Mouse (Mus musculus): Measurements from ENCODE around the gene Snd1. TPM values are rescaled to one million over a fixed set of nuclear protein-coding genes. Genes with fewer than 3 reads are reported as not detected.

The Snd1 gene
- total RNA-seq, 1 experiment = 343 TPM

- peaks cover 7% of the 10 kb centered on the region for H3K36me3 ChIP-seq (ENCODE audit: control insufficient read depth, insufficient read depth, low read length, poor library complexity, severe bottlenecking)
- in situ Hi-C loops (cut with MboI; ENCODE audit: low sequenced_read_pairs in 2 of 2, unreplicated experiment in 2 of 2) = no loop called here
- no peak for TF ChIP-seq ZNF384 (IDR thresholded peaks at IDR 0.05; ENCODE audit: low read depth, low read length)
Measured at GRCm38 (mm10) chr6:28594759-28595158, 119.8 kb downstream of the Snd1 start.

DNA sequence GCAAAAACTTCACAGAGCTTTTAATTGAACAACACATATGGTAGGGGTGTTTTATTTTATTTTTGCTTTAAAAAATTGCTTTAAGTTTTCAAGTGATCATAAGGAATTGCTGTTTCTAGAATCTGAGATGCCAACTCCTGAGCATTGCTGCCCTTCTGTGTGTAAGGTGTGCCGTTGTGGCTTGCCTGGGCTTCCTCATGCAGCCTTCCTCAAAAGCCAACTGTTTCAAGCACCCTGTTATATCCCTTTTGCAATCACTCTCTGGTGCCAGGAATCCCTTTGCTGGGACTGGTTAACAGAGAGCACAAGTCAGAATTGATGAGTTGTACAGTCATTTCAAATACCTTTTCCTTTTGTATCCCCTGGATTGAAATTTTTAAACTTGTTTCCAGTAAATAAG is 120.3 kb downstream of the Snd1 start:
- Histone ChIP-seq H3K4me3 (ENCODE audit: insufficient read depth in 1 of 2, low read depth in 1 of 2, low read length in 2 of 2, poor library complexity in 1 of 2, severe bottlenecking in 1 of 2) (no peak overlapping the region), H3K4me1 (ENCODE audit: control insufficient read depth in 2 of 2, insufficient read depth in 2 of 2, low read length in 2 of 2, poor library complexity in 1 of 2) (peaks cover 0 to 9% of the 10 kb centered on the region in 2 experiments; a peak in 1 of 4 replicates), H3K36me3 (ENCODE audit: control insufficient read depth, insufficient read depth, low read length, poor library complexity, severe bottlenecking) (peaks cover 7% of the 10 kb centered on the region), H3K27ac (ENCODE audit: insufficient read depth, low read depth, low read length, poor library complexity, severe bottlenecking) (no peak overlapping the region), H3K9me3 (ENCODE audit: control insufficient read depth, insufficient read depth, low read depth, low read length) (no peaks in the 10 kb centered on the region), H3K9ac (ENCODE audit: insufficient read depth, low read depth, low read length, poor library complexity, severe bottlenecking) (no peak overlapping the region)
- in situ Hi-C loops (cut with MboI; ENCODE audit: low sequenced_read_pairs in 2 of 2, unreplicated experiment in 2 of 2) = no loop called here
- no peak for DNase-seq (ENCODE audit: low read depth, low spot score)
- TF ChIP-seq ZC3H11A (IDR thresholded peaks at IDR 0.05; ENCODE audit: borderline replicate concordance, low read depth, low read length) = no peak
- no peak for TF ChIP-seq ZNF384 (IDR thresholded peaks at IDR 0.05; ENCODE audit: low read depth, low read length)
- no peak for TF ChIP-seq CHD2 (IDR thresholded peaks at IDR 0.05; ENCODE audit: low read depth, low read length)
- TF ChIP-seq HCFC1 (IDR thresholded peaks at IDR 0.05; ENCODE audit: borderline replicate concordance, insufficient read depth, low read length) = no peak
- no peak for TF ChIP-seq MAFK (IDR thresholded peaks at IDR 0.05; ENCODE audit: insufficient read depth, low read depth, low read length)

More at GRCm38 (mm10) chr6:28594759-28595158, 119.8 kb downstream of the Snd1 start:
- no peak overlapping the region for H3K27ac ChIP-seq (ENCODE audit: insufficient read depth, low read depth, low read length, poor library complexity, severe bottlenecking)
- no peaks in the 10 kb centered on the region for H3K9me3 ChIP-seq (ENCODE audit: control insufficient read depth, insufficient read depth, low read depth, low read length)
- H3K9ac ChIP-seq (ENCODE audit: insufficient read depth, low read depth, low read length, poor library complexity, severe bottlenecking) = no peak overlapping the region
- peaks cover 0 to 9% of the 10 kb centered on the region in 2 experiments; a peak in 1 of 4 replicates for H3K4me1 ChIP-seq (ENCODE audit: control insufficient read depth in 2 of 2, insufficient read depth in 2 of 2, low read length in 2 of 2, poor library complexity in 1 of 2)
- no peak for DNase-seq (ENCODE audit: low read depth, low spot score)
- H3K4me3 ChIP-seq (ENCODE audit: insufficient read depth in 1 of 2, low read depth in 1 of 2, low read length in 2 of 2, poor library complexity in 1 of 2, severe bottlenecking in 1 of 2) = no peak overlapping the region

DNA sequence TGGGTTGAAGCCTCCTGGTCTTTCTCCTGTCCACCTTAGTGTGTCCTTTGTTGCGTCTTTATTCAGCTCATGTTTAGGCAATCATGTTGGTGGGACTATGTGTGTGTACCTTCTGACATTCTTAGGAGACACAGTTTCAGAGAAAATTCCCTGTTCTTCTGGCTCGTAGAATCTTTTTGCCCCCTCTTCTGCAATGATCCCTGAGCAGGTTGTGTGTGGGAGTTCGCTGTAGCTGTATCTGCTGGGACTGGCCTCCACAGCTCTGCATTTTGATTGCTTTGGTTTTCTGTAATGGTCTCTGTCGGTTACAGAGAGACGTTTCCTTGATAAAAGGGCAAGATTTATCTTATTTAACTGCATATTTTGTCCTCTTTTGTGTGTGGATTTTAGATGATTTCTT is 122.3 kb downstream of the Snd1 start:
- H3K36me3 ChIP-seq (ENCODE audit: control insufficient read depth, insufficient read depth, low read length, poor library complexity, severe bottlenecking) = no peaks in the 10 kb centered on the region; the same call in 1 of the 2 replicates
- no peak overlapping the region for H3K4me3 ChIP-seq (ENCODE audit: insufficient read depth in 1 of 2, low read depth in 1 of 2, low read length in 2 of 2, poor library complexity in 1 of 2, severe bottlenecking in 1 of 2)
- no peak overlapping the region for H3K9ac ChIP-seq (ENCODE audit: insufficient read depth, low read depth, low read length, poor library complexity, severe bottlenecking)
- no peak overlapping the region for H3K27ac ChIP-seq (ENCODE audit: insufficient read depth, low read depth, low read length, poor library complexity, severe bottlenecking)
- H3K4me1 ChIP-seq (ENCODE audit: control insufficient read depth in 2 of 2, insufficient read depth in 2 of 2, low read length in 2 of 2, poor library complexity in 1 of 2) = peaks cover 0 to 9% of the 10 kb centered on the region in 2 experiments; a peak in 1 of 4 replicates
- in situ Hi-C loops (cut with MboI; ENCODE audit: low sequenced_read_pairs in 2 of 2, unreplicated experiment in 2 of 2) = no loop called here
- no peak for DNase-seq (ENCODE audit: low read depth, low spot score)
- no peaks in the 10 kb centered on the region for H3K9me3 ChIP-seq (ENCODE audit: control insufficient read depth, insufficient read depth, low read depth, low read length)
- TF ChIP-seq HCFC1 (IDR thresholded peaks at IDR 0.05; ENCODE audit: borderline replicate concordance, insufficient read depth, low read length) = no peak
- TF ChIP-seq MAFK (IDR thresholded peaks at IDR 0.05; ENCODE audit: insufficient read depth, low read depth, low read length) = no peak
- TF ChIP-seq ZNF384 (IDR thresholded peaks at IDR 0.05; ENCODE audit: low read depth, low read length) = no peak
- no peak for TF ChIP-seq ZC3H11A (IDR thresholded peaks at IDR 0.05; ENCODE audit: borderline replicate concordance, low read depth, low read length)
- no peak for TF ChIP-seq CHD2 (IDR thresholded peaks at IDR 0.05; ENCODE audit: low read depth, low read length)

- H3K9me3 ChIP-seq (ENCODE audit: control insufficient read depth, insufficient read depth, low read depth, low read length) = no peaks in the 10 kb centered on the region
- in situ Hi-C loops (cut with MboI; ENCODE audit: low sequenced_read_pairs in 2 of 2, unreplicated experiment in 2 of 2) = no loop called here
- H3K4me1 ChIP-seq (ENCODE audit: control insufficient read depth in 2 of 2, insufficient read depth in 2 of 2, low read length in 2 of 2, poor library complexity in 1 of 2) = peaks cover 0 to 9% of the 10 kb centered on the region in 2 experiments; a peak in 1 of 4 replicates
- no peak overlapping the region for H3K4me3 ChIP-seq (ENCODE audit: insufficient read depth in 1 of 2, low read depth in 1 of 2, low read length in 2 of 2, poor library complexity in 1 of 2, severe bottlenecking in 1 of 2)
- no peak for DNase-seq (ENCODE audit: low read depth, low spot score)
- H3K27ac ChIP-seq (ENCODE audit: insufficient read depth, low read depth, low read length, poor library complexity, severe bottlenecking) = no peak overlapping the region
- no peak overlapping the region for H3K9ac ChIP-seq (ENCODE audit: insufficient read depth, low read depth, low read length, poor library complexity, severe bottlenecking)
- TF ChIP-seq ZC3H11A (IDR thresholded peaks at IDR 0.05; ENCODE audit: borderline replicate concordance, low read depth, low read length) (no peak), MAFK (IDR thresholded peaks at IDR 0.05; ENCODE audit: insufficient read depth, low read depth, low read length) (no peak), CHD2 (IDR thresholded peaks at IDR 0.05; ENCODE audit: low read depth, low read length) (no peak), HCFC1 (IDR thresholded peaks at IDR 0.05; ENCODE audit: borderline replicate concordance, insufficient read depth, low read length) (no peak), ZNF384 (IDR thresholded peaks at IDR 0.05; ENCODE audit: low read depth, low read length) (no peak)
- H3K36me3 ChIP-seq (ENCODE audit: control insufficient read depth, insufficient read depth, low read length, poor library complexity, severe bottlenecking) = no peaks in the 10 kb centered on the region; the same call in 1 of the 2 replicates
Measured at GRCm38 (mm10) chr6:28599120-28599519, 124.2 kb downstream of the Snd1 start.

DNA sequence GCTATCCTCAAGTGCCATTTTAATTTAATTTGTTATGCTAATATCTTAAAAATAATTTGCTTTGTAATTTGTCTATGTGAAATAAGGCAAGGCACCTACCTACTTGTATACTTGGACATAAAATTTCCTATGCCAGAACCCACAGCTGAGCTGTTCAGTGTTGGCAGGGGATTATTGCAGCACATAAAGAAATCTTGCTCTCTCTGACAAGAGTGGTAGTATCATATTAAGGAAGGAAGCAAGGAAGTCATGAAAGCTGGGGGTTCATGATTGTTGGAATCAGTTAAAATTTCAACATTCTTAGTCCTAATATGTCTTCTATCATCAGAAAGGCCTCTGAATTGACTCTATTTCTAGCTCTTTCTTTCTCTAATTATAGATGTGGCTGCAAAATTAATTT is 125.5 kb downstream of the Snd1 start:
- no peak overlapping the region for H3K9ac ChIP-seq (ENCODE audit: insufficient read depth, low read depth, low read length, poor library complexity, severe bottlenecking)
- DNase-seq (ENCODE audit: low read depth, low spot score) = no peak
- no peaks in the 10 kb centered on the region for H3K9me3 ChIP-seq (ENCODE audit: control insufficient read depth, insufficient read depth, low read depth, low read length)
- peaks cover 0 to 9% of the 10 kb centered on the region in 2 experiments; a peak in 1 of 4 replicates for H3K4me1 ChIP-seq (ENCODE audit: control insufficient read depth in 2 of 2, insufficient read depth in 2 of 2, low read length in 2 of 2, poor library complexity in 1 of 2)
- in situ Hi-C loops (cut with MboI; ENCODE audit: low sequenced_read_pairs in 2 of 2, unreplicated experiment in 2 of 2) = no loop called here
- H3K27ac ChIP-seq (ENCODE audit: insufficient read depth, low read depth, low read length, poor library complexity, severe bottlenecking) = no peak overlapping the region
- no peak overlapping the region for H3K4me3 ChIP-seq (ENCODE audit: insufficient read depth in 1 of 2, low read depth in 1 of 2, low read length in 2 of 2, poor library complexity in 1 of 2, severe bottlenecking in 1 of 2)
- no peaks in the 10 kb centered on the region for H3K36me3 ChIP-seq (ENCODE audit: control insufficient read depth, insufficient read depth, low read length, poor library complexity, severe bottlenecking)
- TF ChIP-seq ZC3H11A (IDR thresholded peaks at IDR 0.05; ENCODE audit: borderline replicate concordance, low read depth, low read length) (no peak), CHD2 (IDR thresholded peaks at IDR 0.05; ENCODE audit: low read depth, low read length) (no peak), HCFC1 (IDR thresholded peaks at IDR 0.05; ENCODE audit: borderline replicate concordance, insufficient read depth, low read length) (no peak), MAFK (IDR thresholded peaks at IDR 0.05; ENCODE audit: insufficient read depth, low read depth, low read length) (no peak), ZNF384 (IDR thresholded peaks at IDR 0.05; ENCODE audit: low read depth, low read length) (no peak)
